Mouse (Mus musculus) CH12.LX (cell line): Measurements from ENCODE around the gene Slc12a6. TPM values are rescaled to one million over a fixed set of nuclear protein-coding genes. Genes with fewer than 3 reads are reported as not detected.

Experiments
- DNase-seq: peaks from one replicate; pipeline ENCODE4 v3.0.0-alpha.2; 2013; ENCODE audit errors: extremely low read depth
- H3K27ac ChIP-seq: 2 replicates; pipeline ENCODE4 v1.5.1; 2012; ENCODE audit warnings: low read depth, mild to moderate bottlenecking, control low read depth, moderate library complexity; ENCODE audit not compliant: insufficient read depth
- H3K27me3 ChIP-seq: replicated peaks from 2 replicates; pipeline ENCODE3; 2012; ENCODE audit warnings: inconsistent platforms
- H3K36me3 ChIP-seq, 2 experiments: replicated peaks in 1 of 2; 2 replicates each; pipeline versions ENCODE3 to v1.6.1; 2012; ENCODE audit warnings: inconsistent platforms in 1 of 2, low read length in 1 of 2, mild to moderate bottlenecking in 1 of 2, mixed read lengths in 1 of 2, moderate library complexity in 1 of 2; ENCODE audit not compliant: control insufficient read depth in 1 of 2, insufficient read depth in 1 of 2
- H3K4me1 ChIP-seq, 2 experiments: 2 replicates each; pipeline ENCODE4 v1.6.1; 2012; ENCODE audit warnings: inconsistent platforms in 1 of 2, moderate library complexity in 1 of 2; ENCODE audit not compliant: insufficient read depth in 2 of 2, control insufficient read depth in 1 of 2
- H3K4me2 ChIP-seq: 2 replicates; pipeline ENCODE4 v1.6.1; 2012; ENCODE audit warnings: low read depth, mild to moderate bottlenecking, control low read depth; ENCODE audit not compliant: poor library complexity, insufficient read depth, severe bottlenecking
- H3K4me3 ChIP-seq, 3 experiments: fragments of 150-350 bp in 1 of 3; sonication (generic) in 1 of 3; replicated peaks in 1 of 3; 2 replicates each; pipeline versions ENCODE3 to v1.5.1; 2011 to 2012; ENCODE audit warnings: low read depth in 2 of 3, low read length in 2 of 3, mild to moderate bottlenecking in 2 of 3, moderate library complexity in 2 of 3, control low read depth in 1 of 3, improper control_type of control experiment in 1 of 3, inconsistent platforms in 1 of 3, mixed read lengths in 1 of 3; ENCODE audit not compliant: poor library complexity in 1 of 3
- H3K79me2 ChIP-seq: replicated peaks from 2 replicates; pipeline ENCODE4 v1.6.1; 2012; ENCODE audit warnings: mild to moderate bottlenecking, moderate library complexity; ENCODE audit not compliant: control insufficient read depth, poor library complexity, insufficient read depth, severe bottlenecking; ENCODE audit errors: extremely low read depth
- H3K9ac ChIP-seq: 2 replicates; pipeline ENCODE4 v1.6.1; 2012; ENCODE audit warnings: low read depth, mild to moderate bottlenecking, control low read depth, moderate library complexity; ENCODE audit not compliant: insufficient read depth
- H3K9me3 ChIP-seq: replicated peaks from 2 replicates; pipeline ENCODE3; 2012; ENCODE audit warnings: low read length, inconsistent platforms, mixed read lengths
- CHD1 ChIP-seq: IDR thresholded peaks from 2 replicates; pipeline ENCODE4 v1.6.1; 2012; ENCODE audit warnings: low read depth, low read length, improper control_type of control experiment, inconsistent platforms
- CTCF ChIP-seq, 2 experiments: IDR thresholded peaks in 1 of 2; conservative IDR thresholded peaks in 1 of 2; 2 replicates each; pipeline ENCODE4 v1.5.1; 2011 to 2012; ENCODE audit warnings: low read depth in 2 of 2, low read length in 2 of 2, improper control_type of control experiment in 1 of 2, inconsistent platforms in 1 of 2, mild to moderate bottlenecking in 1 of 2, moderate library complexity in 1 of 2
- ELF1 ChIP-seq: IDR thresholded peaks from 2 replicates; pipeline ENCODE4 v1.6.1; 2014; ENCODE audit warnings: low read depth, mild to moderate bottlenecking, inconsistent platforms, low read length, improper control_type of control experiment
- EP300 ChIP-seq: IDR thresholded peaks from 2 replicates; pipeline ENCODE4 v1.6.1; 2011; ENCODE audit warnings: low read length, improper control_type of control experiment
- ETS1 ChIP-seq: conservative IDR thresholded peaks from 2 replicates; pipeline ENCODE4 v1.6.1; 2012; ENCODE audit warnings: low read depth, mild to moderate bottlenecking, inconsistent platforms, low read length, improper control_type of control experiment, moderate library complexity
- HCFC1 ChIP-seq: IDR thresholded peaks from 2 replicates; pipeline ENCODE4 v1.6.1; 2012; ENCODE audit warnings: low read depth, mild to moderate bottlenecking, inconsistent platforms, low read length, improper control_type of control experiment
- IRF4 ChIP-seq: IDR thresholded peaks from 2 replicates; pipeline ENCODE4 v1.6.1; 2014; ENCODE audit warnings: low read depth, mild to moderate bottlenecking, inconsistent platforms, low read length, improper control_type of control experiment
- JUND ChIP-seq: conservative IDR thresholded peaks from 2 replicates; pipeline ENCODE4 v1.6.1; 2011; ENCODE audit warnings: low read depth, low read length, improper control_type of control experiment
- KAT2A ChIP-seq: IDR thresholded peaks from 2 replicates; pipeline ENCODE4 v1.6.1; 2012; ENCODE audit warnings: low read length, improper control_type of control experiment, inconsistent platforms; ENCODE audit not compliant: insufficient replicate concordance
- MXI1 ChIP-seq: IDR thresholded peaks from 2 replicates; pipeline ENCODE4 v1.6.1; 2011; ENCODE audit warnings: mild to moderate bottlenecking, low read depth, low read length, improper control_type of control experiment
- NRF1 ChIP-seq: IDR thresholded peaks from 2 replicates; pipeline ENCODE4 v1.6.1; 2014; ENCODE audit warnings: low read depth, mild to moderate bottlenecking, inconsistent platforms, low read length, improper control_type of control experiment, moderate library complexity
- RCOR1 ChIP-seq: conservative IDR thresholded peaks from 2 replicates; pipeline ENCODE4 v1.6.1; 2012; ENCODE audit warnings: low read depth, mild to moderate bottlenecking, inconsistent platforms, low read length, improper control_type of control experiment
- SIN3A ChIP-seq: IDR thresholded peaks from 2 replicates; pipeline ENCODE4 v1.6.1; 2012; ENCODE audit warnings: low read length, improper control_type of control experiment, inconsistent platforms
- SMC3 ChIP-seq: IDR thresholded peaks from 2 replicates; pipeline ENCODE4 v1.6.1; 2011; ENCODE audit warnings: low read depth, low read length, improper control_type of control experiment
- TBP ChIP-seq: conservative IDR thresholded peaks from 2 replicates; pipeline ENCODE4 v1.6.1; 2011; ENCODE audit warnings: low read depth, low read length, improper control_type of control experiment
- TCF12 ChIP-seq: IDR thresholded peaks from 2 replicates; pipeline ENCODE4 v1.6.1; 2014; ENCODE audit warnings: low read depth, mild to moderate bottlenecking, inconsistent platforms, low read length, improper control_type of control experiment
- UBTF ChIP-seq: IDR thresholded peaks from 2 replicates; pipeline ENCODE4 v1.6.1; 2012; ENCODE audit warnings: low read depth, mild to moderate bottlenecking, inconsistent platforms, low read length, improper control_type of control experiment, moderate library complexity
- USF1 ChIP-seq: IDR thresholded peaks from 2 replicates; pipeline ENCODE4 v1.6.1; 2014; ENCODE audit warnings: low read depth, mild to moderate bottlenecking, inconsistent platforms, low read length, improper control_type of control experiment
- USF2 ChIP-seq: conservative IDR thresholded peaks from 2 replicates; pipeline ENCODE4 v1.6.1; 2011; ENCODE audit warnings: low read depth, low read length, improper control_type of control experiment
- ZC3H11A ChIP-seq: IDR thresholded peaks from 2 replicates; pipeline ENCODE4 v1.6.1; 2012; ENCODE audit warnings: low read depth, mild to moderate bottlenecking, inconsistent platforms, low read length, improper control_type of control experiment
- ZKSCAN1 ChIP-seq: IDR thresholded peaks from 2 replicates; pipeline ENCODE4 v1.6.1; 2012; ENCODE audit warnings: low read depth, inconsistent platforms, low read length, improper control_type of control experiment, borderline replicate concordance
- dilution Hi-C: fragments of 300-500 bp; cut with MboI; formaldehyde crosslinking; loops from 2 replicates; pipeline ENCODE4 v1.14.3; 2020; ENCODE audit warnings: low sequenced_read_pairs; ENCODE audit not compliant: extremely low pct_unique_long_range_greater_than_20kb, extremely low pct_ligation_motif_present
- in situ Hi-C: fragments of 300-500 bp; cut with MboI; formaldehyde crosslinking; loops from 3 replicates; pipeline ENCODE4 v1.14.3; 2019; ENCODE audit warnings: low sequenced_read_pairs, low pct_ligation_motif_present, low pct_unique_long_range_greater_than_20kb, mixed read lengths
- polyA plus RNA-seq: library from polyadenylated mRNA; unstranded; fragments of >175 nt; gene quantifications from 2 replicates; pipeline ENCODE4 v1.2.1, GENCODE M21; 2012; ENCODE audit warnings: low read depth; ENCODE audit not compliant: insufficient read length
- total RNA-seq, 2 experiments: library from RNA; depleted of rRNA; stranded (reverse); fragments of 300-350 nt in 1 of 2; fragments of >200 nt in 1 of 2; gene quantifications; 2 replicates each; pipeline ENCODE4 v1.2.3; 2012 to 2014

The Slc12a6 gene
- total and polyA plus RNA-seq, 3 experiments: 7.8 to 14.8 (median 10.5) TPM

GRCm38 (mm10) chr2:112308671-112309070 lies 43.0 kb downstream of the Slc12a6 start:
- Histone ChIP-seq H3K4me1 (no peaks in the 10 kb centered on the region), H3K9ac (no peak overlapping the region), H3K36me3 (peaks cover 0 to 3% of the 10 kb centered on the region in 2 experiments), H3K79me2 (no peaks in the 10 kb centered on the region), H3K9me3 (no peaks in the 10 kb centered on the region), H3K4me2 (no peak overlapping the region), H3K27ac (no peak overlapping the region), H3K4me3 (no peak overlapping the region), H3K27me3 (no peaks in the 10 kb centered on the region)
- dilution Hi-C loops: no loop called here
- TF ChIP-seq SIN3A (no peak), USF1 (no peak), UBTF (no peak), ZC3H11A (no peak), JUND (no peak), CHD1 (no peak), ZKSCAN1 (no peak), TCF12 (no peak), ELF1 (no peak), IRF4 (no peak)
- DNase-seq: no peak
- in situ Hi-C loops: no loop called here

- Histone ChIP-seq H3K27me3 (no peaks in the 10 kb centered on the region), H3K79me2 (no peaks in the 10 kb centered on the region), H3K9me3 (no peaks in the 10 kb centered on the region), H3K4me1 (no peaks in the 10 kb centered on the region), H3K4me2 (no peak overlapping the region), H3K9ac (no peak overlapping the region), H3K4me3 (no peak overlapping the region), H3K27ac (no peak overlapping the region), H3K36me3 (peaks cover 0 to 3% of the 10 kb centered on the region in 2 experiments)
- DNase-seq: no peak
- in situ Hi-C loops: no loop called here
- dilution Hi-C loops: no loop called here
- TF ChIP-seq ETS1 (no peak), USF2 (no peak), NRF1 (no peak), ZKSCAN1 (no peak), CTCF (conservative IDR thresholded peaks at IDR 0.05 in 1 of 2, IDR thresholded peaks at IDR 0.05 in 1 of 2; ENCODE audit: low read depth in 2 of 2, low read length in 2 of 2) (no peak), TBP (no peak), HCFC1 (no peak), MXI1 (no peak), CHD1 (no peak), ZC3H11A (no peak), SMC3 (no peak), RCOR1 (no peak), EP300 (no peak), KAT2A (no peak)
Measured at GRCm38 (mm10) chr2:112309161-112309600, 43.6 kb downstream of the Slc12a6 start.
